Mouse (Mus musculus) kidney, adult 2 months (tissue): ENCODE results near the gene Kcnmb2.

Experiments
- CTCF ChIP-seq: fragments of 200-500 bp; conservative IDR thresholded peaks from 2 replicates; pipeline ENCODE4 v1.5.1; 2011; ENCODE audit warnings: low read depth, mild to moderate bottlenecking, control low read depth, low read length, moderate library complexity, mixed read lengths; ENCODE audit not compliant: insufficient read depth, insufficient read length
- POLR2A ChIP-seq: fragments of 200-500 bp; IDR thresholded peaks from one replicate; pipeline ENCODE4 v1.6.1; 2011; ENCODE audit warnings: low read depth, low read length, control low read depth

DNA sequence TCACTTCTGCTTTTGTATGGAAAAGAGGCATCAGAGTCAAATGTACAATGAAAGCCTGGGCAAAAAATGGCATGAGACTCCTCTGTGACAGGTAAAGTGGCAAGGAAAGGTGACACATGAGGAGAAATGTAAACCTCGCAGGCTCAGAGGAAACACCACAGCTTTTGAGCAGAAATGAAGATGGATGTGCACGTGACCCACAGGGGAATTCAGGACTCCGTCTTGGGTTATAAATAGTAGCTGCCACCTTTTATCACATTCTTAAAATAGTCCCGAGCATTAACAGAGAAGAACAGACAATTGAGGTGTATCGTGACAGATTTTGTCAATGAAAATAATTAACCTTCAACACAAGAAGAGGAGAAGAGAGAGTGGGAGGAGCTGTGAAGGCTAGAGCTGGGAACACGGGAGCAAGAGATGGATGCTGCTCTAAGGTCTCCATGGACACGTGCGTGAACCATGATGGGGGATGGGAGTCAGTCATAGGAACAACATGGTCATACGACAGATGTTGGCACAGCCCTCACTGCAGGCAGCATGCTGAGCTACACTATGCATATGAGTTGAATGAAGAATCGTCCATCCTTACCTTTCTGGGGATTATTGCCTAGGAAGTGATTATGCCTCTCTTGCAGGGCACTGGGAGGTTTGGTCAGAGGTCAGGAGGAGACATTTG lies 127.2 kb downstream of the Kcnmb2 start:
- no peak for TF ChIP-seq POLR2A
- no peak for TF ChIP-seq CTCF
